Mouse (Mus musculus): ENCODE data around the gene Slc37a4. TPM values are rescaled to one million over a fixed set of nuclear protein-coding genes. Genes with fewer than 3 reads are reported as not detected.
"Not testable (repeated sequence)": the region's sequence is repeated elsewhere in the genome, so short reads cannot be mapped to it uniquely, and the experiment has no call there.

Slc37a4 gene
- 100 to 1,000 TPM in 1 of 2 experiments, 10 to 100 TPM in 1; 86.0 to 147 TPM for total RNA-seq (2021)
- long read RNA-seq, experiment 1, transcript Slc37a4-202 (9 exons, 1,353 nt), result major isoform, 166 of 263 reads
- long read RNA-seq, experiment 1, partial matches to known transcripts, result 18 of 263 reads
- long read RNA-seq, experiment 1, other reads (novel, unspliced or antisense), result 79 of 263 reads
- long read RNA-seq, experiment 2, transcript Slc37a4-202 (9 exons, 1,353 nt), result major isoform, 89 of 155 reads
- long read RNA-seq, experiment 2, partial matches to known transcripts, result 18 of 155 reads
- long read RNA-seq, experiment 2, other reads (novel, unspliced or antisense), result 47 of 155 reads

GRCm38 (mm10) chr9:44396684-44397411 is at the start of gene Slc37a4:
Slc37a4 (plus strand) TSS chr9:44396852.
- peak; percentile 96 for DNase-seq (ENCODE audit: low spot score)

DNA sequence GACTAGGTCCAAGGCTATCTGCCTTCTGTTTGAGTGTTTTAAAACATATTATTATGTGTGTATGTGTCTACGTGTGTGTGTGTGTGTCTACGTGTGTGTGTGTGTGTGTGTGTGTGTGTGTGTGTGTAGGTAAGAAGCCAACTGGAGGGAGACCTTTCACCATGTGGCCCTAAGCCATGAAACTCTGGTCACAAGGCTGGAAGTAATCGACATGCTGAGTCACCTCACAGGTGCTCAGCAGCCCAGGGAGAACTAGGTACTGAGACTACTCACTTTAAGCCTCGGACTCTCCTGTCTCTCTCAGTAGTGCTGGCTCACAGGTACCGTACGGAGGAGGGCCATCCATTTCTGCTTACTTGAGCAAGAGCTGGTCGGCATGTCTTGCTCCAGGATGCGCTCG is 49.5 kb upstream of the Slc37a4 start:
- no peak for DNase-seq (ENCODE audit: low spot score)

- DNase-seq (ENCODE audit: low spot score), result no peak
Observed at GRCm38 (mm10) chr9:44347621-44348020, 49.0 kb upstream of the Slc37a4 start.

GRCm38 (mm10) chr9:44348546-44348945 is 48.1 kb upstream of the Slc37a4 start:
- DNase-seq (ENCODE audit: low spot score), result no peak

DNA sequence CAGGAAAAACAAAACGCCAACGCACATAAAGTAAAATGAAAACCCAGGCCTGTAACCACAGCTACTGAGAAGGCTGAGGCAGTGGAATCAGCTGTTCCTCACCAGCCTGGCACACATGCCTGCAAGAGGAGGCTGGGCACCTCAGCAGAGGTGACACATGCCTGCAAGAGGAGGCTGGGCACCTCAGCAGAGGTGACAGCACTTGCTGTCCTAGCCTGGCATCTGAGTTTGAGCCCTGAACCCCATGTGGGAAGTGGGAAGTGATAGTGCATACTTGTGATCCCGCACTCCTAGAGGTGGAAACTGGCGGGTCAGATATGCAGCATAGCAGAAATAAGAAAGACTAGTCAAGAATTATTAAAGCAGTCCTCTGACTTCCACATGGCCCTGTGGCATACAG is 45.3 kb upstream of the Slc37a4 start:
- no peak for DNase-seq (ENCODE audit: low spot score)

- no peak for DNase-seq (ENCODE audit: low spot score)
Observed at GRCm38 (mm10) chr9:44352337-44352736, 44.3 kb upstream of the Slc37a4 start.

GRCm38 (mm10) chr9:44353142-44353541 is 43.5 kb upstream of the Slc37a4 start:
- no peak for DNase-seq (ENCODE audit: low spot score)

DNA sequence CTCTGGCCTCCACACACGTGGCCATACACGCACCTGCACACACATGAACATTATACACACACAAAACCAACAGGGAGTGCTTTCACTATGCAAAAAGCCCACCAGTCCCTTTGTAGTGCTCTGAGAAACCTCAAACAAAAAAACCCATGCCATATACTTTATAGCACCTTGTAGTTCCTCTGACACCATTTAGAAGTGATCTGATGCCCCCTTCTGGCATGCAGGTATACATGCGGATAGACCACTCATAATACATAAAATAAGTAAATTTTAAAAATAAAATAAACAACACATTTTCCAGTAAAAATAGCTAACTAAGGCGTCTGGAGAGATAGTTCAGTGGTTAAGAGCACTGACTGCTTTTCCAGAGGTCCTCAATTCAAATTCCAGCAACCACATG is 39.4 kb upstream of the Slc37a4 start:
- DNase-seq (ENCODE audit: low spot score), result no peak

GRCm38 (mm10) chr9:44361190-44361917 is 35.3 kb upstream of the Slc37a4 start, which contains the start of gene Vps11:
Vps11 (minus strand) TSS chr9:44361670.
- peak; percentile 96 for DNase-seq (ENCODE audit: low spot score)

DNA sequence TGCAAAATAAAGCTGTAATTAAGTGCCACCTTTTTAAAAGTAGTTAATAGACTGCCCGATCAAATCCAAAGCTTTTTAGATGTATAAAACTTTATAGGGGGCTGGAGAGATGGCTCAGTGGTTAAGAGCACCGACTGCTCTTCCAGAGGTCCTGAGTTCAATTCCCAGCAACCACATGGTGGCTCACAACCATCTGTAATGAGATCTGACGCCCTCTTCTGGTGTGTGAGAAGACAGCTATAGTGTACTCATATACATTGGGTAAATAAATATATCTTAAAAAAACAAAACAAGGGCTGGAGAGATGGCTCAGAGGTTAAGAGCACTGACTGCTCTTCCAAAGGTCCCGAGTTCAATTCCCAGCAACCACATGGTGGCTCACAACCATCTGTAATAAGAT is 34.7 kb upstream of the Slc37a4 start:
- not testable (repeated sequence) for DNase-seq (ENCODE audit: low spot score)

- no peak for DNase-seq (ENCODE audit: low spot score)
Observed at GRCm38 (mm10) chr9:44364480-44364879, 32.2 kb upstream of the Slc37a4 start.

DNA sequence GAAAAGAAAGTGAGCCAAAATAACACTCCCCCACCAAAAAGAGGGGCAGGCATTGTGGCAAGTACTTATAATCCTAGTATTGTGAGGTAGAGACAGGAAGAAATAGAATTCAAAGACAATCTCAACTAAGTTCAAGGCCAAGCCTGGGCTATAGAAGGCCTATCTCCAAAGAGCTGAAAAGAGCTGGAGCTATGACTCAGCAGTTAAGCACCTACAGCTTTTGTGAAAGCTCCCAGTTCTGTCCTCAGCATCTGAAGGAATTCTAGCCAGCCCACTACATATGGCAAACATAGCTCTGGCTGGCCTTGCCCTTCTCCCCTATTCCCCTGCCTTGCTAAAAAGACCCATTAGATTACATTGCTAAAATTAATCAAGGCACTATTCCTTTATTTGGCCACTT is 23.3 kb upstream of the Slc37a4 start:
- DNase-seq (ENCODE audit: low spot score), result no peak

- no peak for DNase-seq (ENCODE audit: low spot score)
Observed at GRCm38 (mm10) chr9:44376141-44376540, 20.5 kb upstream of the Slc37a4 start.

GRCm38 (mm10) chr9:44377335-44377734 is 19.3 kb upstream of the Slc37a4 start:
- not testable (repeated sequence) for DNase-seq (ENCODE audit: low spot score)

- DNase-seq (ENCODE audit: low spot score), result no peak
Observed at GRCm38 (mm10) chr9:44378153-44378730, 18.4 kb upstream of the Slc37a4 start.

DNA sequence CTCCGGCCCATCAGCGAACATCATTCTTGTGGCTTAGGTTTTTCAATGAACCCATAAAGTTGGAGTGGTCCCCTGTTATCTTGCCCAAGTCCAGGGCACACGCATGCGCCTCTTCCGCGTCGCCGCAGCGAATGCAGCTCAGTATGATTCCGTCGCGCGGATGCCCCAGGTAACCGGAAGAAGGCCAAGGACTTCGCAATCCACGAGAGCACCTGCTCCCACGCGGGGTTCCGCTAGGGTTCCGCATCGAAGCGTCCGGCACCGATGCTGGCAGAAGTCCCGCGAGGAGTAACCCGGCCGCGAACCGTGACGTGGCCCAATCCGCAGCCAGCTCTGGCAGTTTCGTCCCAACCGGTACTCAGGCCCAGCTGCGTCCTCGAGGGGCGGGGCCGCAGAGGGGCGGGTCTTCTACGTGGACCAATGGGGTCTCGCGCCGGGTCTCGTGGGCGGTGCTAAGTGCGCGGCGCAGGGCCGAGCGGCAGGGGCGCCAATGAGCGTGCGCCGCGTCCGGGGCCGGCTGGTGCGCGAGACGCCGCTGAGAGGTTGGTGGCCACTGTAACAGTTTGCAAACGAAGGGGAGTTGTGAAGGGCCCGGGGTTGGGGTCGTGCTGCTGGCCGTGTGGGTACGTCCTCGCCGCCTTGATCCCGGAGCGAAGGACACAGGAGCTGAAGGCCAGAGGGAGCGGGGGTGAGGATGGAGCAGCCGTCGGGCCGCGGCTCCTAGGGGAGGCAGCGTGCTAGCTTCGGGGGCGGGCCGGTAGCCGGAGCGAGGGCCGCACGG is 17.4 kb upstream of the Slc37a4 start, which contains the start of gene Hyou1:
Hyou1 (plus strand) TSS at position 437 of the 781 bp plus-strand sequence.
- DNase-seq (ENCODE audit: low spot score), result peak; percentile 99

GRCm38 (mm10) chr9:44379862-44380261 is 16.8 kb upstream of the Slc37a4 start:
- DNase-seq (ENCODE audit: low spot score), result no peak

DNA sequence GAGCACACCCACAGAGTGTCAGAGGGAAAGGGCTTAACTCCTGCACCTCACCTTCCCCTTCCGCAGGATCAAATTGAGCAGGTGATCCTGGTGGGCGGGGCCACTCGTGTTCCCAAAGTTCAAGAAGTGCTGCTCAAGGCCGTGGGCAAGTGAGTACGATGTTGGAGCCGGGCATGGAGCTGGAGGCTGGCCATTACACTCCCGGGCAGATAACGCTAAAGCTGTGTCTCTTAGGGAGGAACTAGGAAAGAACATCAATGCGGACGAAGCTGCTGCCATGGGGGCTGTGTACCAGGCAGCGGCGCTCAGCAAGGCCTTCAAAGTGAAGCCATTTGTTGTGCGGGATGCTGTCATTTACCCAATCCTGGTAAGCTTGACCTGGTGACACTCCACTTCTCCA is 12.1 kb upstream of the Slc37a4 start:
- DNase-seq (ENCODE audit: low spot score), result no peak

DNA sequence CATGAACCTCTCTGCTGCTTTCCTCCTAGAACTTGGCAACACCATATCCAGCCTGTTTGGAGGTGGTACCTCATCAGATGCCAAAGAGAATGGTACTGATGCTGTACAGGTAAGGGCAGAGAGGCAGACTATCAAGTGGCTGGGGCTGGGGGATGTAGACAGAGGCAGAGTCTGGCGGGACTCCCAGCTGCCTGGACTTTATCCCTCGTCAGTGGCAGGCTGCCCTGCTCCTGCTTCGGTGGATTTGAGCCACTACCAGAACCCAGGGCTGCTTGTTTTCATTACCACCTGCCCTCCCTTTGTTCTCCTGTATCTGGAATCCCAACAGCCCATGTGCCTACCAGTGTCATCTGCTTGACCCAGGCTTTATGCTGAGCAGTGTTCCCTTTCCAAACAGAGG is 9.4 kb upstream of the Slc37a4 start:
- no peak for DNase-seq (ENCODE audit: low spot score)

- DNase-seq (ENCODE audit: low spot score), result peak; percentile 38
Observed at GRCm38 (mm10) chr9:44389273-44389672, 7.4 kb upstream of the Slc37a4 start.

- DNase-seq (ENCODE audit: low spot score), result peak; percentile 79
Observed at GRCm38 (mm10) chr9:44391466-44391865, 5.2 kb upstream of the Slc37a4 start.
